Mouse (Mus musculus) v-Abl transformed pro-B cells (cell line): ENCODE data around the gene Hist1h2bg.

Experiments used
- in situ Hi-C, 2 experiments: fragments of 400-800 bp; cut with MboI; formaldehyde crosslinking; loops; one replicate each; pipeline ENCODE4 v1.15.1; 2025; ENCODE audit not compliant: unreplicated experiment in 2 of 2

The Hist1h2bg gene

DNA sequence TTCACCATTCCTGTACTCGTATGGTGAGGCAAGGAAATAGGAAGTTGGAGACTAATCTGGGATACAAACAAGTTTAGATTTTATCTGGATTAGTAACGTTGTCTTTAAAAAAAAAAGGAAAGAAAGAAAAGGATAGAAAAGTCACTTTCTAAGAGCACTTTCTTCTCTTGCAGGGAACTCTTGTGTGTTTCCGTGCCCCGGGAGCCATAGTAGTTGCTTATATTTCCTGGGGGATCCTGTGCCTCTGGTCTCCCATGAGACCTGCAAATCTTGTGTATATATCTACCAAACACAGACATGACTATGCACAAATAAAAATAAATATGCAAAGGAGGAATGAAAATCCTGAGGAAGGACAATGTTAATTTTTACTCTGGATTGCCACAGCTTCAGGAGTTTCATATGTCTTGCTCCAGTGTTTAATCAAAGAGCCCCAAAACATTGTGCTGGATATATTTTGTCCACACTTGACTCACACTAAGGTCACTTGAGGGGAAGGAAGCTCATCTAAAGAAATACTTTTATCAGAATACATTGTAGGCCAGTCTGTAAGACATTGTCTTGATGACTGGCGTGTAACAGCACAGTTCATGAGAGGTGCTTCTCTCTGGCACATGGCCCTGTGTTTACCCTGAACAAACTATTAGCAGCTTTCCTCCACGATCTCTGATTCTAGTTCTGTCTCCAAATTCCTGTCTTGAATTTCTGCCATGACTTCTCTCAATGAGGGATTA lies 5.9 kb downstream of the Hist1h2bg start:
- in situ Hi-C loops, result loop anchor here (25.0 kb wide), 2 partner anchors 335 to 1790 kb away; partner anchors contain the start of genes Hist1h1b (in 1 of the 2), Hist1h2an (in 1 of the 2), Hist1h2bp (in 1 of the 2) and Hist1h3i (in 1 of the 2)

- in situ Hi-C loops, result loop anchor here (25.0 kb wide), 2 partner anchors 334 to 1791 kb away; partner anchors contain the start of genes Hist1h1b (in 1 of the 2), Hist1h2an (in 1 of the 2), Hist1h2bp (in 1 of the 2) and Hist1h3i (in 1 of the 2)
These were observed 6.6 kb downstream of the Hist1h2bg start for GRCm38 (mm10) chr13:23577835-23578234.

DNA sequence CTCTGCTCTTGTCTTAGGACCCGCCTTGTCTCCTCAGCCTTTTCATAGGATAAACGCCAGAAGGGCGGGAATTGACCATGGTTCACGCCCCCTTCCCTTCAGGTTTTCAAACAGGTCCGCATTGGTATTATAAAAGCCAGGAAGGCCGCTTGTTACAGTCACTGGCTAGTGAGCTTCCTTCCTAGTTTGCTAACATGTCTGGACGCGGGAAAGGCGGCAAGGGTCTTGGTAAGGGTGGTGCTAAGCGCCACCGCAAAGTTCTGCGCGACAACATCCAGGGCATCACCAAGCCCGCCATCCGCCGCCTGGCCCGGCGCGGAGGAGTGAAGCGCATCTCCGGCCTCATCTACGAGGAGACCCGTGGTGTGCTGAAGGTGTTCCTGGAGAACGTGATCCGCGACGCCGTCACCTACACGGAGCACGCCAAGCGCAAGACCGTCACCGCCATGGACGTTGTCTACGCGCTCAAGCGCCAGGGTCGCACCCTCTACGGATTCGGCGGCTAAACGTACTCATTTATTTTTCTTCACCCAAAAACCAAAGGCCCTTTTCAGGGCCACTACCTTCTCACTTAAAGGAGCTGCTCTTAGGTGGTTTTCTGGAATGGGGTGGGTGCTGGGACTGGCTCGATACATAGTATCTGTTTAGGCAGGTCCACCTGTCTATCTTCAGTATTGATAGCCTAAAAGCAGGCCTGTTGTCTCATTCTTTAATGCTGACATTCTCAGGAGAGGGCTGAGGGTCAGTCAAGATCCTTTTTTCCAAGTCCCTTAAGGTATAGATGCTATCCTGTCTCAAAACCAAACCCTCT lies 10.4 kb downstream of the Hist1h2bg start, which contains the start of gene Hist1h4d:
TSS of gene Hist1h4d (plus strand) at position 191 of the 811 bp plus-strand sequence.
- in situ Hi-C loops, result loop anchor here (25.0 kb wide), 2 partner anchors 331 to 1794 kb away; partner anchors contain the start of genes Hist1h1b (in 1 of the 2), Hist1h2an (in 1 of the 2), Hist1h2bp (in 1 of the 2) and Hist1h3i (in 1 of the 2)

DNA sequence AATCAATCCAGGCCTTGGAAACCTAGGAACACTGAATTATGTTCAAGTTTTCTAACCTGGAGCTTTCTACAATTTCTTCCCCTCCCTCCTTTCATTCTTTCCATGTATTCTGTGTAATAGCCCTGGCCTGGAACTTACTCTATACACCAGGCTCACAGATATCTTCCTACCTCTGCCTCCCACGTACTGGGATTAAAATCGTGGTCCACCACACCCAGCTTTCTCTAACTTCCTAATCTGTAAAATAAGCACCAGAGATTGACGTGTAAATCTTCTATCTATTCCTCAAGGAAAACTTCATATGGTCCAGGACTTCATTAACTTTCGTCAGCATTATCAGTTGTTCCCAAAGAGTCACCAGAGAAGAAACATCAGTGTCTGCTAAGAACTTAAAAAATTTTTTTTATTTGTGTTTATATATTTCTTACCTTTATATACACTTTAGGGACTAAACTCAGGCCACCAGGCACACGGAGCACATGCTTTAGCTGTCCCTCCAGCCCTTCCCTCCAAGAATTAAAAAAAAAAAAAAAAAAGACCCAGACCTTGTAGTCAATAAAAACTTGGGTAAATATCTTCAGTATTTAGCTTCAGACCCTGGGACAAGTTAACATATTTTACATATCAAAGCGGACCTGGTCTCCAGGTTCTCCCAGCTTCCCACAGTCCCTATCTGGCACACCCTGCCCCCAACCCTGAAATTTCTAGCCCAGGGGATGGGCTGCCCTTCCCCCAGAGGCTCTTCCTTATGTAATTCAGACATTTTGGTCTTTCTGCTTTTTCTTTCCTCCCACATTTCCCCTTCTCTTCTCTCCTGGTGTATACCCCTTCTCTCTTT lies 11.2 kb downstream of the Hist1h2bg start:
- in situ Hi-C loops, result loop anchor here (25.0 kb wide), 2 partner anchors 330 to 1795 kb away; partner anchors contain the start of genes Hist1h1b (in 1 of the 2), Hist1h2an (in 1 of the 2), Hist1h2bp (in 1 of the 2) and Hist1h3i (in 1 of the 2)

GRCm38 (mm10) chr13:23583387-23584068 lies 12.3 kb downstream of the Hist1h2bg start:
- in situ Hi-C loops, result loop anchor here (25.0 kb wide), 2 partner anchors 329 to 1796 kb away; partner anchors contain the start of genes Hist1h1b (in 1 of the 2), Hist1h2an (in 1 of the 2), Hist1h2bp (in 1 of the 2) and Hist1h3i (in 1 of the 2)

GRCm38 (mm10) chr13:23584331-23584730 lies 13.1 kb downstream of the Hist1h2bg start:
- in situ Hi-C loops, result loop anchor here (25.0 kb wide), 2 partner anchors 328 to 1797 kb away; partner anchors contain the start of genes Hist1h1b (in 1 of the 2), Hist1h2an (in 1 of the 2), Hist1h2bp (in 1 of the 2) and Hist1h3i (in 1 of the 2)

DNA sequence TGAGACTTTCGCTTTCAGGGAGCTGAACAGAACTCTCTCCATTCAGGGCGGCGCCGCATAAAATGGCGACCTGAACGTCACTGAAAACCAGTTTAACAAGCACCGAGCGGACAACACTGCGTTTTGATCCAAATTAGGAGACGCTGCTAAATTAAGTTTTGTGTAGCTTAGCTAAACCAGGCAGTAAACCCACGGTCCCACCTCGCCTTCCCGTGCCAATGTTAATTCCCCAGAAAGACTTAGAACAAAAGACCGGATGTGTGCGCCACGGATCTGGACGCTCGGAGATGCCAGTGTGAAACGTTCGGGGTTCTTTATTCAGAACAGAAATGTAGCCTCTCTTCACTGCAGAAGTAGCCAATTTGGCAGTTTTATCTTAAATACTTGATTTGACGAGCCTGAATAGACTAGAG lies 13.8 kb downstream of the Hist1h2bg start:
- in situ Hi-C loops, result loop anchor here (5.0 to 25.0 kb wide), 5 partner anchors 37 to 1798 kb away; partner anchors contain the start of genes Hist1h1b (in 1 of the 2), Hist1h1e (in 1 of the 2), Hist1h2af (in 1 of the 2) and Hist1h2an (in 1 of the 2)

- in situ Hi-C loops, result loop anchor here (5.0 to 25.0 kb wide), 5 partner anchors 37 to 1798 kb away; partner anchors contain the start of genes Hist1h1b (in 1 of the 2), Hist1h1e (in 1 of the 2), Hist1h2af (in 1 of the 2) and Hist1h2an (in 1 of the 2)
These were observed 14.4 kb downstream of the Hist1h2bg start for GRCm38 (mm10) chr13:23585442-23586098.

DNA sequence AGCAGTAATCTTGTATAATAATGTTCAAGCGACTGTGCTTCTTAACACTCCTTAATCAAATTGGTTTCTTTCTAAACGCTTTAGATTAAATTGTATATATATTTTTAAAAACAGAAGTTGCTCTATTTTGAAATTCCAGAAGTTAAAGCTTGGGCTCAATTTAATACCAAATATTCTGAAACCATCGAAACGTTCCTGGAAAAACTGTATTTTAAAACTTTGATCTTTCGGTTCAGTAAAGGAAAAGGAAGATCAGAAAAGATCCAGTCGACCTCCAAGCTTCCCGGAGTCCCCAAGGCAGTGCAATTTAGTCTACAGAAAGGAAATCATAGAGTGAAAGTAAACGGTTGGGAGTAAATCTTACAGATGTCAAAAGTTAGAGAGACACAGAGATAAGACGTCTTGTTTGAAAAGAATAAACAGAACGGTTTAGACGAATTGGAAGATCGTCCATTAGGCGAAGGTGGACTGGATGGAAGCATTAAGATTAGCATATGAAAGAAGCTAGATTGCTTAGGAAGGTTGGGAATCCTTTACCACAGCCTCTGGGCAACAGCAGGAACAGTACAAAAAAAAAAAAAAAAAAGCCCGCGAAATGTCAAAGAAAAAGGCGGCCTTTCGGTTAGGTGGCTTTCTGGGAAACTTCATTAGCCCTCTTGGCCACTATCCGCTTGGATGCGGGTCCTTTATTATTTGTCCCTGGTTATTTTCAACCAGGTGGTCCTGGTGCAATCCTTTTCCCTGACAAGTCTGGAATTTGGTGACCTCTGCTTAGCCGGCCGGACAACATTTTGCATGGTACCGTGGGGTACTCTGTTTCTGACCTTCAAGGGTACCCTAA lies 15.1 kb downstream of the Hist1h2bg start:
- in situ Hi-C loops, result loop anchor here (5.0 to 25.0 kb wide), 5 partner anchors 36 to 1799 kb away; partner anchors contain the start of genes Hist1h1b (in 1 of the 2), Hist1h1e (in 1 of the 2), Hist1h2af (in 1 of the 2) and Hist1h2an (in 1 of the 2)

DNA sequence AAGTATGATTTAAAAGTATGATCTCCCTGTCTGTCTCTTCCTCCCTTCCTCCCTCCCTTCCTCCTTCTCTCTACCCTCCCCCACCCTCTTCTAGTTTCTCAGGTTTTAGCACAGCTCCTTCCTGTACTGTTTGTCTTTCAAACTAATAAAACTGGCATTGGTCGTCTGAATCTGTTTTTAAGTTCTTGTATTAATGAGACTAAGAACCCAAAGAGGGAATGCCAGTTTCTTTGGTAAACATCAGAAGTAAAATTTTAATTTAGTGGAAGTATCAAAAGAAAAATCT lies 15.7 kb downstream of the Hist1h2bg start:
- in situ Hi-C loops, result loop anchor here (5.0 to 25.0 kb wide), 5 partner anchors 35 to 1800 kb away; partner anchors contain the start of genes Hist1h1b (in 1 of the 2), Hist1h1e (in 1 of the 2), Hist1h2af (in 1 of the 2) and Hist1h2an (in 1 of the 2)

GRCm38 (mm10) chr13:23591206-23591605 lies 20.0 kb downstream of the Hist1h2bg start:
- in situ Hi-C loops, result loop anchor here (5.0 to 25.0 kb wide), 5 partner anchors 64 to 1804 kb away; partner anchors contain the start of genes Hist1h2ah (in 2 of the 2), Hist1h2bk (in 2 of the 2), Abt1 (in 1 of the 2) and Hist1h1b (in 1 of the 2)

GRCm38 (mm10) chr13:23591886-23592285 lies 20.7 kb downstream of the Hist1h2bg start:
- in situ Hi-C loops, result loop anchor here (5.0 to 25.0 kb wide), 5 partner anchors 65 to 1805 kb away; partner anchors contain the start of genes Hist1h2ah (in 2 of the 2), Hist1h2bk (in 2 of the 2), Abt1 (in 1 of the 2) and Hist1h1b (in 1 of the 2)

GRCm38 (mm10) chr13:23592614-23593013 lies 21.4 kb downstream of the Hist1h2bg start:
- in situ Hi-C loops, result loop anchor here (5.0 to 25.0 kb wide), 5 partner anchors 65 to 1805 kb away; partner anchors contain the start of genes Hist1h2ah (in 2 of the 2), Hist1h2bk (in 2 of the 2), Abt1 (in 1 of the 2) and Hist1h1b (in 1 of the 2)

- in situ Hi-C loops, result loop anchor here (5.0 to 25.0 kb wide), 5 partner anchors 66 to 1806 kb away; partner anchors contain the start of genes Hist1h2ah (in 2 of the 2), Hist1h2bk (in 2 of the 2), Abt1 (in 1 of the 2) and Hist1h1b (in 1 of the 2)
These were observed 22.0 kb downstream of the Hist1h2bg start for GRCm38 (mm10) chr13:23593051-23593770.

- in situ Hi-C loops, result loop anchor here (10.0 to 25.0 kb wide), 4 partner anchors 170 to 1808 kb away; partner anchors contain the start of genes Hist1h2ah (in 2 of the 2), Hist1h2bk (in 2 of the 2), Abt1 (in 1 of the 2) and Hist1h1b (in 1 of the 2)
These were observed 24.0 kb downstream of the Hist1h2bg start for GRCm38 (mm10) chr13:23595185-23595584.
